Mouse (Mus musculus) neutrophil, adult 59 days (primary cell): ENCODE measurements around the gene Plp2. TPM values are rescaled to one million over a fixed set of nuclear protein-coding genes. Genes with fewer than 3 reads are reported as not detected.

ENCODE experiments used
- total RNA-seq, 2 experiments: library from RNA; stranded (reverse); gene quantifications; 1 replicate in 1 of 2; 2 replicates in 1 of 2; pipeline ENCODE4 v1.2.4; 2023

Plp2 gene
- total RNA-seq, result 100 to 1,000 TPM; 469 to 499 TPM

DNA sequence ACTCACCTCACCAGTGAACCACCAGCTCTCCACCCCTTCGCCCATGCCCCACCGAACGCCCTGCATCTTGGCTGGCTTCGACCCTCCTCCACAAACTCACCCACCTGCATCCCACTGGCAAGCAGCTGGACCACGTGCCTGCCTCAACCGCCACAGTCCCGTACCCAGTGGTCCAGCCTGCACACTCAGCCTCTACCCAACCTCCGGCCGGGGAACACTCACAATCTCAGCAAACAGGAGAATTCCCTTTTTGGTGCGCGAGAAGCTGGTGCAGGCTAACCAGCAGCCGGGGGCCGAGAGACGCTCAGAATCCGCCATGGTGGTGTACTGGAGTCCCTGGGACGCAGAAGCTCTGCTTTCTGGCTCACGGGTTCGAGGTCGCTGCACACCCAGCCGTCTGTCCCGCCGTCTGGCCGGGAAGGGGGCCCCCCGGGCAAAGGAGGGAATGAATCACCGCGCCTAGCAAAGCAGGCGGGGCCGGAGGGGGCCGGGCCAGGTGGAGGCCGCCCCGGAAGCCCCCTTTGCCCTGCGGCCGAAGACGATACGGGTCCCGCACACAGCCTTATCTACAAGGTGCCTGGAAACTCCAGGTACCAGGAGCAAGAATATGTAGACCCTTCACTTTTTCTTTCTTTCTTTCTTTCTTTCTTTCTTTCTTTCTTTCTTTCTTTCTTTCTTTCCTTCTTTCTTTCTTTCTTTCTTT lies at the start of gene Plp2:
Gene Plp2 (minus strand): TSS at position 470 of the 703 bp plus-strand sequence.

DNA sequence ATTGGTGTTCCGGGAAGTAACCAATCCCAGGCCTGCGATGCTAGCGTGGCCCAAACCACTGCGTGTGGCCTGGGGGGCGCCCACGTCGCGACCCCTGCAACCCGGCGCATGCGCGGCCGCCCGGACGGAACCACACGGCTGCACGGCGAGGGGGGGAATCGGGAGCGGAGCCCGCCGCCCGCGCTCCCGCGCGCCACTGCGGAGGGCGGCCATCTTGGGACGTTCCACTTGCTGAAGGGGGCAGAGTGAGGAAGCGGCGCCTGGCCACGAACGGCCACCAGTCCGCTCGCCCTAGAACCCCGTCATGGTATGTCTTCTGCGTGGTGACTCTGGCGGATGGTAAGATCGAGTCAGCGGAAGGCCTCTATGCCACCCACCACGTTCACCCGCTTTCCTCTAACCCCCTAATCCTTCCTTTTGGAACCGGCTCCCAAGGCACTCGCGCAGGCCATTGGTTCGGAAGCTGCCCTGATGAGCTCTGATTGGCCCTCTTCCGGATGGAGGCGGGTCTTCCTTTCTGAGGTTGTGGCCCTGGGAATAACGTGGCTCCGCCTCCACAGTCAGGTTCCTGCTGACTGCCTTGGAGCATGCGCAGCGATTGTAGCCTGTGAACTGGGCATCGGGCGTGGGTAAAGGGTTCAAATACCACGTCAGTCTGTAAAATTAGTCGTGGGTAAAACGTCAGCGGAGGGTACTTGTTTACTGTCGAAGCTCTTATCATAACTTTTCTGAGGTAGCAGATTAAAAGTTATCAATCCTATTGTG lies 43.1 kb upstream of the Plp2 start, which contains the start of gene Wdr45:
Gene Wdr45 (plus strand): TSS at position 199 of the 765 bp plus-strand sequence.

DNA sequence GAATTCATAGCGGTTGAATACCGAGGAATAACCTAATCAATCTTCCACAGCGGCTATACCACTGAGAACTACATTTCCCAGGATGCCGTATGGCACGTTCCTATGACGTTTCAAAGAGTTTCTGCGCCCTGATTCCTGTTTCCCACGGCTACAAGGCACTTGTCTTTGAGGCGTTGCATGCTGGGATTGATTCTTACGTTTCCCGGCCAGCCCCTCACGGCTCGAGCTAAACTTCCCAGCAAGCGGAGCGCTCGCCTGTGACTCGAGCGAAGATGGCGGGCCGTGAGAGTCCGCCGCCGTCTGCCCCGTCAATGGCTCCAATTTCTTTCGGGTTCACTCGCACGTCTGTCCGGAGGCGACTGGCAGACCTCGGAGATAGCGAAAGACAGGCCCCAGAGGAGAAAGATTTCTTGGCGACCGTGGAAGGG lies 25.8 kb upstream of the Plp2 start, which contains the start of gene Gpkow:
Gene Gpkow (plus strand): TSS at position 178 of the 428 bp plus-strand sequence.

DNA sequence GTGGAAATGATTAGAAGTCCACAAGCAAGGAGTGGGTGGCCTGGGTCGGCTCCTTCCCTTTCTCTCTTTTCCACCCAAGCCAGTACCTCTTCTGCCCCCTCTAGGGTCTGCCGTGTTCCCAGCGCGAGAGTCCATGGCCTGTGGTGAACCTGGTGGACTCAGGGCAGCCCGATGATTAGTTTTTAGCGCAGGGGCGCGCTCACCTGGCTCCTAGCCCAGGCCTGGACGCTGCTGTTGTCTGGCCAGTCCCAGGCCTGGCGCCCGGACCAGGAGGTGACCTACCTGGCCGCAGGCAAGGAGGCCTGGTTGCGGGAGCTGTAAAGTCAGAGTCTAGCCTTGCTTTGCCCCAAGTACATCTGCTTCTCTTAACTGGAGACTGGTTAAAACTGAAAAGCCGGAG lies 9.7 kb upstream of the Plp2 start, which contains the start of gene Magix:
Gene Magix (minus strand): TSS at position 388 of the 400 bp plus-strand sequence.

DNA sequence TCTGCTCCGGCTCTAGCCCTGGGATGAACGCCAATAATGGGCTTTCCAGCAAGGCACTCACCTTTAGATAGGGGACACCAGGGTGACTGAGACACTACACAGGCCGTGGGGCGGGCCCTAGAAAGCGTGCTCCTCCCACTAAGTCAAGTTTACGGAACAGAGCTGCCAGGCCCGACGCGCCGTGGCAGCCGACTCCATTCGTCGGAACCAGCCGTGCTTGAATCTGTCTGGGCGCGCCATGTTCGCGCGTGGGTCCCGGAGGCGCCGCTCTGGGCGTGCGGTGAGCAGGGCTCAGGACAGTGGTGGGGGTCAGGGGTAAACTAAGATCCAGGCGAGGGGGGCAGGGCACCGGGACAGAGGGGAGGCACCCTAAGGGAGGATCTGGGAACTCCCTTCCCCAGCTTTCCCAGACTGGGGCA lies 14.0 kb downstream of the Plp2 start, which contains the start of gene Prickle3:
Gene Prickle3 (plus strand): TSS at position 40 of the 419 bp plus-strand sequence.

DNA sequence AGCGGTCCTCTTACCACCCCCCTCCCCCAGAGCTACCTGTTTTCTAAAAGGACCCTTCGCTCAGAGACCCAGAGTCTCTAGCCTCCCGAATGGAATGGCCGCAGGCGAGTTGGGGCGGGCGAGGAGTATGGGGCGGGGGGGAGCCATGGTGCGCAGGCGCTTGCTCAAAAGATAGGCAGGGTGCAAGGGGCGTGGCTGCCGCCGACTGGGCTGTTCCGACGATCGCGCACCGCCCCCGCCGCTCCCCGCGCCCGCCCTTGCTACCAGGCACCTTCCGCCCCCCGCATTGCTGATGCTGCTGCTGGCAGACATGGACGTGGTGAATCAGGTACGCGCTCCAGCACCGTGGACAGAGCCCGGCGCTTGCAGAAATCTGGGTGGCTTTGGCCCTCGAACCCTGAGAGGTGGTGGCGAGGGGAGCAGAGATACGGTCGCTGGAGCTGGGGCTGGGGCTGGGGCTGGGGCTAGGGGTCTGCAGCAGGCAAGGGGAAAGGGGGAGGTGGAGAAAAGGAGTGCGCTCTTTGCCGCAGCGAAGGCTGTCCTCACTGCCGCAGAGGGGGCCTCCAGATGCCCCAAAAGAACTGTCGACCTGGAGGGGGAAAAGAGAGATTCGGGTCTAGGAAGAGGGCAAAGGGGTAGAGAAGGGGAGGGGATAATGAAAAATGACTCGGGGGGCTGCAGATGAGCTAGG lies 32.6 kb downstream of the Plp2 start, which contains the start of gene Syp:
Gene Syp (plus strand): TSS at position 71 of the 691 bp plus-strand sequence.

Other genes starting within 250 kb of the Plp2 start
- under 1 TPM in 1 of 2 experiments, not detected in 1; 0.58 TPM for gene Foxp3, start 97.7 kb downstream of the Plp2 start, total RNA-seq
- 1 to 10 TPM; 1.3 to 1.6 TPM for gene Ppp1r3f, start 97.1 kb downstream of the Plp2 start, total RNA-seq
- gene Ccdc22, start 65.9 kb downstream of the Plp2 start, total RNA-seq, result 10 to 100 TPM; 17.3 to 20.8 TPM
- gene Cacna1f, start 64.3 kb downstream of the Plp2 start, total RNA-seq, result under 1 TPM; 0.24 to 0.49 TPM
- gene Syp, start 32.9 kb downstream of the Plp2 start, total RNA-seq, result 1 to 10 TPM; 1.3 to 2.0 TPM
- gene Prickle3, start 14.1 kb downstream of the Plp2 start, total RNA-seq, result 10 to 100 TPM; 39.8 to 50.1 TPM
- gene Magix, start 9.9 kb upstream of the Plp2 start, total RNA-seq, result under 1 TPM; 0.27 to 0.35 TPM
- 10 to 100 TPM; 30.3 to 38.9 TPM for gene Gpkow, start 25.7 kb upstream of the Plp2 start, total RNA-seq
- 10 to 100 TPM; 46.7 to 57.0 TPM for gene Wdr45, start 42.9 kb upstream of the Plp2 start, total RNA-seq
- gene Gm45208, start 50.9 kb upstream of the Plp2 start, total RNA-seq, result not detected
- gene Praf2, start 57.0 kb upstream of the Plp2 start, total RNA-seq, result 1 to 10 TPM; 3.8 to 5.6 TPM
- gene Ccdc120, start 79.5 kb upstream of the Plp2 start, total RNA-seq, result under 1 TPM in 1 of 2 experiments, not detected in 1; 0.18 TPM
- 10 to 100 TPM; 63.8 to 76.2 TPM for gene Tfe3, start 91.2 kb upstream of the Plp2 start, total RNA-seq
- 100 to 1,000 TPM; 135 to 144 TPM for gene Gripap1, start 118.4 kb upstream of the Plp2 start, total RNA-seq
- 1 to 10 TPM; 1.3 to 5.8 TPM for gene Kcnd1, start 150.9 kb upstream of the Plp2 start, total RNA-seq
- gene Otud5, start 170.0 kb upstream of the Plp2 start, total RNA-seq, result 100 to 1,000 TPM; 115 to 130 TPM
- 1 to 10 TPM; 4.4 to 5.6 TPM for gene Pim2, start 206.9 kb upstream of the Plp2 start, total RNA-seq
- gene Slc35a2, start 212.6 kb upstream of the Plp2 start, total RNA-seq, result 10 to 100 TPM; 15.6 to 23.7 TPM
- gene Pqbp1, start 227.9 kb upstream of the Plp2 start, total RNA-seq, result 10 to 100 TPM; 37.7 to 43.9 TPM
- 10 to 100 TPM; 48.6 to 57.2 TPM for gene Timm17b, start 228.0 kb upstream of the Plp2 start, total RNA-seq
- not detected for gene Gm10491, start 236.4 kb upstream of the Plp2 start, total RNA-seq
- not detected for gene Gm10490, start 238.2 kb upstream of the Plp2 start, total RNA-seq
- gene Pcsk1n, start 248.4 kb upstream of the Plp2 start, total RNA-seq, result not detected